Mouse (Mus musculus) monocyte, adult 2 months (primary cell): ENCODE results near the gene Aplp1.
"Not testable (repeated sequence)": the region's sequence is repeated elsewhere in the genome, so short reads cannot be mapped to it uniquely, and the experiment has no call there.

Experiments used
- DNase-seq, 2 experiments: peaks; one replicate each; pipeline ENCODE4 v3.0.0; 2022; ENCODE audit warnings: low spot score in 2 of 2, low read depth in 1 of 2

Gene Aplp1

DNA sequence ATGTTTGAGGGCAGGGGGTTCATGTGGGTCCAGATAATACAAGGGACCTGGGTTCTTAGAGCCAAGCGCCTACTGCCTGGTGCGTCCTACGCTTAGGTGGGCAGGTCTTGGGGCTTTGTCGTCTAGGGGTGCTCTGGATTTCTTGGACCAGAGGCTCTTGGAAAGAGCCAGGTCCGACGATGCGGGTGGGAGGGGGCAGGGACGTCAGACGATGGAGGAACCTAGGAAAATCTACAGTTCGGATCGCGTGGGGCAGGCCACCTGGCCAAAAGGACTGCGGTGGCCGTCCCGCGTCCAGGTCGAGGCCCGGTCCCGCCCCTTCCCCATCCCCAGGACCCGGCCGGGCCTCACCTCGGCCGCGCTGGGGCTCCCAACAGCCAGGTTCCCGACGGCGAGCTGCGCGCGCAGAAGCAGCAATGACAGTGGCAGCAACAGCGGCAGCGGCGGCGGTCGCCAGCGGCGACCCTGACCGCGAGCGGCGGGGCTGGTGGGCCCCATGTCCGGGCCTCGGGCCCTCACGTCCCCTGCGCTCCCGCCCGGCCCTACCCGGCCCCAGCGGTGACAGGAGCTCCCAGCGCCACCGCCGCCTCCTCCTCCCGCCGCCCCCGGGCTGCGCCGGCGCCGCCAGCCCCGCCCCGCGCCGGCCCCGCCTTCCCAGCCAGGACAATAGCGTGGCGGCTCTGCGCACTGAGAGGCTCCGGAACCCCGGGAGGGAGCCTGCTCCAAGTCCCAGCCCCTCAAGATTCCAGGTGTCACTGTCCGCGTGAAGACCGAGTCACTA is at the start of gene Aplp1:
Gene Aplp1 (minus strand): TSS at position 565 of the 781 bp plus-strand sequence.
- no peak for DNase-seq

GRCm38 (mm10) chr7:30493401-30493931 is 48.1 kb upstream of the Aplp1 start, which contains the start of gene Prodh2:
TSS of gene Prodh2 (plus strand) at chr7:30493622.
- no peak for DNase-seq

DNA sequence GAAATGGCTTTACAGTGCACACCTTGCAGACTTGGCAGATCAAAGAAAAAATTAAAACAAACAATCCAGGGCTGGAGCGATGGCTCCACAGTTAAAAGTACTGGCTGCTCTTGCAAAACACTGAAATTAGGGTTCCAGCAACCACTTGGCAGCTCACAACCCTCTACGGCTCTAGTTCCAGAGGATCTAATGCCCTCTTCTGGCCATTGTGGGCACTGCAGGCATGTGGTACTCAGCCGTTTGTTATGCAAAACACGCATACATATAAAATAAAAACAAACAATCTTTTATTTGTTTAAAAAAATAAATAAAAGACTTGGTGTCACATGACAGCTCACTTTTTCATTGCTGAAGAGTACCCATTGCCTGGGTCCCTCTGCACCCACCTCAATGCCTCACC is 47.4 kb upstream of the Aplp1 start:
- DNase-seq: peak in 1 of 2 experiments; percentile 65

DNA sequence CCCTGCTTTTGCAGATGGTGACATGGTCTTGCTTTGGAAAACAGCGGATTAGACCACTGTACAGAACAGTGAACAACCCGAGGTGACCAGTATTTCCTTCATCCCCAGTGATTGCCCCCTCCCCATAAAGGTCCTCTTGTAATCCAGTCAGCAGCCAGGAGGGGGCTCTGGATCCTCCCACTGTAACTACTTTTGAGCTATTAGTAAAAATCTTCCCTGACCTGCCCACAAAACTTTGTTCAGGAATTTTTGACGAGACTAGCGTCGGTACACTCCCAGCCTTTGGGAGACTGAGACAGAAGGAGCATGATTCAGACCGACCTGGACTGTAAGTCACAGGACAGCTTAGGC is 45.6 kb upstream of the Aplp1 start:
- DNase-seq: no peak

DNA sequence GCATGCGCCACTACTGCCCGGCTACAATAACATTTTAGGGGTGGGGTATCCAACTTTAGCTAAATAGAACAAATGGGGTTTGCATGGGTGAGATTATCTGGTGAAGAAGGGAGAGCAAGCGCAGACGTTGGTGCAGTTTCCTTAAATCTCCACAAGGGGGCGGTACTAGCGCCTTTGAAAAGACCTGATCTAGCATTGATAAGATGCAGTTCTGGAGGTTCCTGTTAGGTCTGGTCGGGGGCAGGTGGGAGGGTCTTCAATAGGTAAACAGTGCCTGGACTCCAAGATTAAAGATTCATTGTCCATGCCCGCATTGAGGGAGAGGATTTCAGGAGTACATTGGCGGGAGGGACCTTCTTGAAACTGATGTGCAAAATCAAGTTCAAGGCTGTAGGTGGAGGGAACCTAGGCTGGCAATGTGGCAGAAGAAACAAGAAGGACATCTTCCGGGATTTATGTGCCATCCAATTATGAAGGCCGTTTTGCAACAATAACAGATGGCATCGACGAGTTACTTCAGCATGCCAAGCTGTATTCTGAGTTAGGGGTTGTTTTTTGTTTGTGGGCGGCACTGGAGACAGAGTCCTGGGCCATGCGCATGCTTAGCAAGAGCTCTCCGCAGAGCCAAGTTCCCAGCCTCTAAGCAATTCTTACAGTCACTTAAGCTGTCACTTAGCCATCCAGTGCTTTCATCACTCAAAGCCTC is 45.1 kb upstream of the Aplp1 start:
- DNase-seq: no peak

- no peak for DNase-seq
These were observed 38.9 kb upstream of the Aplp1 start for GRCm38 (mm10) chr7:30484250-30484649.

- DNase-seq: no peak
These were observed 32.4 kb upstream of the Aplp1 start for GRCm38 (mm10) chr7:30477415-30478381.

DNA sequence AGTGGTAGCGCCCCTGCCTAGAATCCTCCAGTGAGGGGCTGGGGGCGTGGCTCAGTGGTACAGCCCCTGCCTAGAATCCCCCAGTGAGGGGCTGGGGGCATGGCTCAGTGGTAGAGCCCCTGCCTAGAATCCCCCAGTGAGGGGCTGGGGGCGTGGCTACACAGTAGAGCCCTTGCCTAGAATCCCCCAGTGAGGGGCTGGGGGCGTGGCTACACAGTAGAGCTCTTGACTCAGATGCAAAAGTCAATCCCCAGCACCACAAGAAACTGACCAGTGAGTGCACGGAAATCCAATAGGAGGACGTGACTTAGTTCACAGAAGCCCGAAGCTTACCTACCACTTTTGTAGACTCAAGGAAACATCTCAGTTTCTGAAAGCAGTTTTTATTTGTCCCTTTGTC is 30.8 kb upstream of the Aplp1 start:
- DNase-seq: not testable (repeated sequence)

DNA sequence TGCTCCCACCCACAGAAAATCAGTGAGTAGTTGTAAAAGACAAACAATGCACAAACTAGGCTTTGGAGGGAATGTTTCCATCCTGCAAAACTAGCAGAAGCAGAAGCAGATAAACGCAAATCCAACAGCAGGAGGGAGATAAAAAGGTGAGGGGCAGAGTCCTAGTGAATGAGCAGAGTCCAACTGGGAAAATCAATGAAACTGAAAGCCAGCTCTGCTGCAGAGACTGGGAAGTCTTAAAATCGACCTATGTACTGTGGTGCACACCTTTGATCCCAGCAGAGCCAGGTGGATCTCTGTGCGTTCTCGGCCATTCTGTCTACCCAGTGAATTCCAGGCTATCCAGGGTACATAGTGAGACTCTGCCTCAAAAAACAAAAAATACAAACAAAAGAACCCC is 29.7 kb upstream of the Aplp1 start:
- no peak for DNase-seq

DNA sequence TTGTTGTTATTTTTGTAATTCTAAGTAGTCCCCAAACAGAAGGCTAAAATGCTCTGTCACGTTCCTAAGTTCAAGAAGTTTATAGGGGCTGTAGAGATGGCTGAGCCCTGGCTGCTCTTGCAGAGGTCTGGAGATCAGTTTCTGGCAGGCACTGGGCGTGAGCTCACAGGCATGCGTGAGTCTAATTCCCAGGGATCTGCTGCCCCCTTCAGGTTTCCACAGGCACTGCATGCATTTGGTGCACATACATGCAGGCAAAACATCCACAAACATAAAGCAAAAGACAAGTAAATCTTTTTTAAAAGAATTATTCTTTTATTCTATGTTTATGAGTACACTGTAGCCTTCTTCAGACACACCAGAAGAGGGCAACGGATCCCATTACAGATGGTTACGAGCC is 27.1 kb upstream of the Aplp1 start:
- DNase-seq: peak in 1 of 2 experiments; percentile 34

- no peak for DNase-seq
These were observed 19.5 kb upstream of the Aplp1 start for GRCm38 (mm10) chr7:30464816-30465300.

- no peak for DNase-seq
These were observed 18.7 kb upstream of the Aplp1 start for GRCm38 (mm10) chr7:30463996-30464395.

GRCm38 (mm10) chr7:30463568-30463967 is 18.2 kb upstream of the Aplp1 start:
- no peak for DNase-seq

DNA sequence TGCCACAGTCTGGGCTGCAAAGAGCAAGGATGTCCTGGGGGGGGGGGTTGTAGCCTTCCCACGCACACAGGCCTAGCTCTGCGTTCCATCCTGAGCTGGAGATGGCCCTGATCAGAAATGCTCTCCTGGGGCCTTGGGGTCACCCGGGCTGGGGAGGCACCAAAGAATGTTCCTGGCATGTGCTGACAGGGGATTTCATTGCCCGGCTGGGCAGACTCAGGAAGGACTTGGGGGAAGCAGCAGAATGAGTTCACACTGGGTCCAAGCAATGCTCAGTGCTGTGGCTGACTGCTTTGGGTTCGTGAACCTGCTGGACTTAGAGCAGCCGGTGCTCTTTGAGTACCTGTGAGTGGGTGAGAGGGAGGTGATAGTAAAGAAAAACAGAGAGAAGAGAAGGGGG is 14.1 kb upstream of the Aplp1 start:
- DNase-seq: no peak

GRCm38 (mm10) chr7:30457629-30458330 is 12.4 kb upstream of the Aplp1 start, which contains the start of the genes Kirrel2 and Nphs1:
TSS of gene Kirrel2 (minus strand) at chr7:30457690.
TSS of gene Nphs1 (plus strand) at chr7:30458315.
- no peak for DNase-seq

DNA sequence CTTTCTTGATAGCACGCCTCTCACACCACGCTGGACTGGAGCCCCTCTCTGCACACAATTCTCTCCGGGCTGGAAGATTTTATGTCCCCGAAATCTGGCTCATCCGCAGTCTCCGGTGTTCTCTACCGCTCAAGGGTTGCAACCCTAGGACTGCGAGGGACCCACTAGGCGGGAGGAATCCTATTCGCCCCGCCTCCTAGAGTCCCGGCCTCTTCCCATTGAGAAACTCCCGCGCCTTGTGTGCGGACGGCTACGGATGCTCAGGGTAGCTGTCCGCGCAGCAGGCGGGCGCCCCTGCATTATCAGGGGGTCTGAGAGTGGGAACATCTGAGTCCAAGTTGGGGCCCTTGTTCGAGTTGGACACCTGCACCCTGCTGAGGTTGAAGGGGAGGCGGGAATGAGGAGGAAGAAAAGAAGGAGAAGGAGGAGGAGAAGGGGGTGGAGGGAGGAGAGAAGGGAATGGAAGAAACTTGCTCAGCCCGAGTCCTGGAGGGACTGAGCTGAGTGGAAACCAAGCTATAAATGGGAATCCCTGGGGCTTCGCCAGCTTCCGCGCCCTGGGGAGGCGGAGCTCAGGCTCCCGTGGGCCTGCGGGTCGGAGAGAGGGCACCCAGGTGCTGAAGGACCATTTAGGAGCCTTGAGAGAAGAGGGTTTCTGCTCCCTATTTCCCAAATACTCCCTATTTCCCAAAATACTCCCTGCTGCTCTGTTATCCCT is 11.7 kb upstream of the Aplp1 start:
- no peak for DNase-seq

- DNase-seq: no peak
These were observed 11.2 kb upstream of the Aplp1 start for GRCm38 (mm10) chr7:30456487-30456886.

DNA sequence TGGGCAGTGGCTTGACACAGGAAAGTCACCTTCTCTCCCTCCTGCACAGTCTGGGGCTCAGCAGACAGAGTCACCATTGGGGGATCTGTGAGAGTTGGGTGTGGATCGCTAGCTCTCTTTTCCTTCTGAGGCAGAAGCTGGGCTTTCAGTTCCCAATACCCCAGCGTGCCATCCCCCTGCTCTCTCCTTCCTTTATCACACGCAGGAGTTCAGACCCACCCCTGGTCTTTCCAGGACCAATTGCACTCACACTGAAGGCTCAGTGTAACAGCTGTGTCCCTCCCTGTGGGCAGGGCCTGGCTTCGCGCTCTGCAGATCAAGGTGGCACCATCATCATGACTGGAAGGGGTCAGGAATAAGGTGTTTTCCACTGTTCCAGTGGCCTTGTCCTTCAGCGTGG is 8.9 kb upstream of the Aplp1 start:
- DNase-seq: no peak

DNA sequence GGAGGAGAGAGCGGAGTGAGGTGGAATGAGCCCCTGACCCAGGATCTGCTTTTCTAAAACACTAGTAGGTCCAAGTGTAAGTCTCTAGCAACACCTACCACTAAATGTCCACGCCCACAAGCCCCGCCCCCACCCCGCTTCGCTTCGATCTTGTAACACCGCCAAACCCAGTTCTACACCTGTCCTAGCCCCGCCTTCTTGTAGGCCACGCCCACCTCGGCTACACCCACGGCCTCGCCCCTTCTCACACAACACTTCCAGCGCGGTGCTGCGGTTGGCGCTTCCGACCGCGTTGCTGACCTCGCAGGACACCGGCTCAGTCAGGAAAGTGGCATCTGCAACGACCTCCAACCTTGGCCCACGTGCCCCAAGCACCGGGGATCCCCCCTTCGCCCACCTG is 8.4 kb upstream of the Aplp1 start:
- no peak for DNase-seq

- no peak for DNase-seq
These were observed 8.0 kb upstream of the Aplp1 start for GRCm38 (mm10) chr7:30453327-30453726.
